Mouse (Mus musculus): ENCODE data around the gene Xpc. TPM values are rescaled to one million over a fixed set of nuclear protein-coding genes. Genes with fewer than 3 reads are reported as not detected.

The Xpc gene
- polyA plus RNA-seq (2014; fragmentation: Illumina TruSeq; extraction: RNeasy Lipid Tissue Mini Kit (QIAGEN cat#74804); ENCODE audit: low read depth, low replicate concordance): 10.4 TPM

GRCm38 (mm10) chr6:91515545-91516449 lies at the start of gene Xpc, which contains the start of gene Lsm3:
Gene Xpc (minus strand): TSS chr6:91515888.
Gene Lsm3 (plus strand): TSS chr6:91515928.

DNA sequence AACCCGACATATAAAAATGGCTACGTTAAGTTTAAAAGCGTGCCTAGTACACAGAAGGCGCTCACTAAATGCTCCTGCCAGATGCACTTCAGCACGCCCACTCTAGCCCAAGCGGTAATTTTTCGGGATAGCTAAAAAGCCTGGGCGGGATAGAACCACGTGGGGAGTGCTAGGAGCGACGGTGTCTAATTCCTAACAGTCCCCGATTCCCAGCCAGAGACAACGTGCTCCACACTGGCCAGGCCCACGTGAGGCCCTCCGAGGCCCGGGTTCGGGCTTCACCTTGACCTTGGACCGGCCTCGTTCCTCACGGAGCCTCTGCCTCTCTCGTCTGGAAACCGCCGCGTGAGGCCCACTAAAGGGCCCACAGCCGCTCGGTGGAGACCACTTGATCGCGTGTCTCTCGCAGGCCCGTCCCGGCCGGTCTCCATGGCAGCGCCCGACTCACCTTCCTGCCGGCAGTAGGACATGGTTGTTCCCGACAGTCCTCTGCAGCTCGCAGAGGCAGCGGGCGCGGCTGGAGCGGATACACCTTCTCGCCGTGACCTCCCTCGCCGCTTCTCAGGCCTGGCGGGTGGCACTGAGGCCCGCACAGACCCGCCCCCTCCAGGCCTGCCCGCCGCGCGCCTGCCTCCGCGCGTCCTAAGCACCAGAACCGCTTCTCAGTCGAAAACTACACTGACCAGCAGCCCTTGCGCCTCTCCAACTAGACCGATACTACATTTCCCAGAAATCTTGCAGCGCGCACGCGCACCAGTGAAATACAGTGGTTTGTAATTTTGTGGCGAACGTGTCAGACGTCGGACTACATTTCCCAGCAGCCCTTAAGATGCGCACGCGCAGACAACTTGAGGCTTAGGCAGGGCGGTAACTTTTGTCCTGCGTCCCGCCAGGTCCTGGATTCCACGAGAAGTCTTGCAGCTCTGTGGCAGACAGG lies 42.6 kb downstream of the Xpc start, which contains the start of the genes Chchd4 and Tmem43:
Chchd4 (minus strand) TSS at position 679 of the 937 bp plus-strand sequence.
Tmem43 (plus strand) TSS at position 836 of the 937 bp plus-strand sequence.

Other genes with a start within 250 kb of the Xpc start
- not detected for gene Wnt7a, start 104.5 kb downstream of the Xpc start, polyA plus RNA-seq (2014; fragmentation: Illumina TruSeq; extraction: RNeasy Lipid Tissue Mini Kit (QIAGEN cat#74804); ENCODE audit: low read depth, low replicate concordance)
- 15.7 TPM for gene Chchd4, start 42.3 kb downstream of the Xpc start, polyA plus RNA-seq (2014; fragmentation: Illumina TruSeq; extraction: RNeasy Lipid Tissue Mini Kit (QIAGEN cat#74804); ENCODE audit: low read depth, low replicate concordance)
- 20.8 TPM for gene Tmem43, start 42.2 kb downstream of the Xpc start, polyA plus RNA-seq (2014; fragmentation: Illumina TruSeq; extraction: RNeasy Lipid Tissue Mini Kit (QIAGEN cat#74804); ENCODE audit: low read depth, low replicate concordance)
- gene Lsm3, start within 50 bp of the Xpc start, polyA plus RNA-seq (2014; fragmentation: Illumina TruSeq; extraction: RNeasy Lipid Tissue Mini Kit (QIAGEN cat#74804); ENCODE audit: low read depth, low replicate concordance): 67.9 TPM
- 48.1 TPM for gene Slc6a6, start 168.2 kb upstream of the Xpc start, polyA plus RNA-seq (2014; fragmentation: Illumina TruSeq; extraction: RNeasy Lipid Tissue Mini Kit (QIAGEN cat#74804); ENCODE audit: low read depth, low replicate concordance)